Comparison of ENCODE assay signal across 1 mouse cellular context in genomic region chr7:16310020-16310520, GRCm38 (mm10).
TF ChIP-seq lines count a peak whose summit lies in the region.

No protein-coding gene starts in this region.

TF ChIP-seq in MEL, 35 proteins besides CTCF, POLR2A, EP300 and RAD21 (continued from another document):
- TF ChIP-seq MXI1 (IDR thresholded peaks at IDR 0.05; ENCODE audit: low read depth, low read length) (peak; percentile 88), ZC3H11A (IDR thresholded peaks at IDR 0.05; ENCODE audit: low read depth, low read length) (no peak), USF2 (IDR thresholded peaks at IDR 0.05; ENCODE audit: borderline replicate concordance in 1 of 2, insufficient read depth in 1 of 2, low read depth in 1 of 2, low read length in 2 of 2) (no peak), TCF12 (IDR thresholded peaks at IDR 0.05; ENCODE audit: low read depth, low read length) (peak; percentile 42; the same call in 1 of the 2 replicates), ZMIZ1 (IDR thresholded peaks at IDR 0.05; ENCODE audit: low read depth, low read length) (no peak), KAT2A (conservative IDR thresholded peaks at IDR 0.05; ENCODE audit: low read depth, low read length) (no peak), UBTF (IDR thresholded peaks at IDR 0.05; ENCODE audit: borderline replicate concordance, insufficient read depth, low read depth, low read length) (no peak), GATA1 (IDR thresholded peaks at IDR 0.05; ENCODE audit: low read depth, low read length) (no peak), NRF1 (IDR thresholded peaks at IDR 0.05; ENCODE audit: insufficient read depth, low read depth, low read length, poor library complexity, severe bottlenecking) (no peak), SIN3A (IDR thresholded peaks at IDR 0.05; ENCODE audit: low read length) (peak; percentile 97), ZNF384 (IDR thresholded peaks at IDR 0.05; ENCODE audit: low read depth, low read length) (no peak), SMC3 (IDR thresholded peaks at IDR 0.05; ENCODE audit: low read depth, low read length) (peak; percentile 50), HCFC1 (IDR thresholded peaks at IDR 0.05; ENCODE audit: low read depth, low read length) (peak; percentile 27; the same call in 1 of the 2 replicates)
